Mouse (Mus musculus): Measurements from ENCODE around the gene Slc12a5.

Slc12a5 gene

GRCm38 (mm10) chr2:164979749-164980148, 19.1 kb downstream of the Slc12a5 start:
- DNase-seq (ENCODE audit: low spot score in 2 of 2): peak; percentile 32 to 78

- no peak for DNase-seq (ENCODE audit: low spot score in 2 of 2)
Measured at GRCm38 (mm10) chr2:164985962-164986361, 25.4 kb downstream of the Slc12a5 start.

- DNase-seq (ENCODE audit: low spot score in 2 of 2): no peak
Measured at GRCm38 (mm10) chr2:164986371-164987027, 25.9 kb downstream of the Slc12a5 start.

- no peak for DNase-seq (ENCODE audit: low spot score in 2 of 2)
Measured at GRCm38 (mm10) chr2:164988777-164989176, 28.2 kb downstream of the Slc12a5 start.

- no peak for DNase-seq (ENCODE audit: low spot score in 2 of 2)
Measured at GRCm38 (mm10) chr2:164991111-164991510, 30.5 kb downstream of the Slc12a5 start.

- no peak for DNase-seq (ENCODE audit: low spot score in 2 of 2)
Measured at GRCm38 (mm10) chr2:164991808-164992207, 31.2 kb downstream of the Slc12a5 start.

- DNase-seq (ENCODE audit: low spot score in 2 of 2): no peak
Measured at GRCm38 (mm10) chr2:164994156-164994555, 33.6 kb downstream of the Slc12a5 start.

GRCm38 (mm10) chr2:164994659-164995428, 34.2 kb downstream of the Slc12a5 start:
- no peak for DNase-seq (ENCODE audit: low spot score in 2 of 2)

GRCm38 (mm10) chr2:164995976-164996375, 35.4 kb downstream of the Slc12a5 start:
- no peak for DNase-seq (ENCODE audit: low spot score in 2 of 2)

GRCm38 (mm10) chr2:164996848-164997720, 36.5 kb downstream of the Slc12a5 start:
- no peak for DNase-seq (ENCODE audit: low spot score in 2 of 2)

GRCm38 (mm10) chr2:164997721-164998428, 37.3 kb downstream of the Slc12a5 start:
- no peak for DNase-seq (ENCODE audit: low spot score in 2 of 2)

- no peak for DNase-seq (ENCODE audit: low spot score in 2 of 2)
Measured at GRCm38 (mm10) chr2:165001958-165002357, 41.4 kb downstream of the Slc12a5 start.

- DNase-seq (ENCODE audit: low spot score in 2 of 2): no peak
Measured at GRCm38 (mm10) chr2:165003108-165003507, 42.5 kb downstream of the Slc12a5 start.

- DNase-seq (ENCODE audit: low spot score in 2 of 2): no peak
Measured at GRCm38 (mm10) chr2:165004237-165004636, 43.6 kb downstream of the Slc12a5 start.

- no peak for DNase-seq (ENCODE audit: low spot score in 2 of 2)
Measured at GRCm38 (mm10) chr2:165006813-165007212, 46.2 kb downstream of the Slc12a5 start.

- DNase-seq (ENCODE audit: low spot score in 2 of 2): no peak
Measured at GRCm38 (mm10) chr2:165007986-165008385, 47.4 kb downstream of the Slc12a5 start.

GRCm38 (mm10) chr2:165009161-165009560, 48.6 kb downstream of the Slc12a5 start:
- no peak for DNase-seq (ENCODE audit: low spot score in 2 of 2)

- DNase-seq (ENCODE audit: low spot score in 2 of 2): no peak
Measured at GRCm38 (mm10) chr2:165009581-165009980, 49.0 kb downstream of the Slc12a5 start.

GRCm38 (mm10) chr2:165010351-165010750, 49.7 kb downstream of the Slc12a5 start:
- no peak for DNase-seq (ENCODE audit: low spot score in 2 of 2)

GRCm38 (mm10) chr2:165014935-165015334, 54.3 kb downstream of the Slc12a5 start:
- DNase-seq (ENCODE audit: low spot score in 2 of 2): no peak

GRCm38 (mm10) chr2:165020490-165020889, 59.9 kb downstream of the Slc12a5 start:
- DNase-seq (ENCODE audit: low spot score in 2 of 2): no peak

GRCm38 (mm10) chr2:165027163-165027562, 66.6 kb downstream of the Slc12a5 start:
- no peak for DNase-seq (ENCODE audit: low spot score in 2 of 2)
